Mouse (Mus musculus) olfactory bulb, adult 2 months (tissue): Measurements from ENCODE around the gene Klhl36.

ENCODE experiments used
- CTCF ChIP-seq: fragments of 200-500 bp; IDR thresholded peaks from 2 replicates; pipeline ENCODE4 v1.5.1; 2012; ENCODE audit warnings: low read depth, mild to moderate bottlenecking, low read length, moderate library complexity; ENCODE audit not compliant: insufficient read depth
- POLR2A ChIP-seq: fragments of 200-500 bp; IDR thresholded peaks from 2 replicates; pipeline ENCODE4 v1.6.1; 2012; ENCODE audit warnings: mild to moderate bottlenecking, low read depth, low read length, moderate library complexity; ENCODE audit not compliant: insufficient read depth

DNA sequence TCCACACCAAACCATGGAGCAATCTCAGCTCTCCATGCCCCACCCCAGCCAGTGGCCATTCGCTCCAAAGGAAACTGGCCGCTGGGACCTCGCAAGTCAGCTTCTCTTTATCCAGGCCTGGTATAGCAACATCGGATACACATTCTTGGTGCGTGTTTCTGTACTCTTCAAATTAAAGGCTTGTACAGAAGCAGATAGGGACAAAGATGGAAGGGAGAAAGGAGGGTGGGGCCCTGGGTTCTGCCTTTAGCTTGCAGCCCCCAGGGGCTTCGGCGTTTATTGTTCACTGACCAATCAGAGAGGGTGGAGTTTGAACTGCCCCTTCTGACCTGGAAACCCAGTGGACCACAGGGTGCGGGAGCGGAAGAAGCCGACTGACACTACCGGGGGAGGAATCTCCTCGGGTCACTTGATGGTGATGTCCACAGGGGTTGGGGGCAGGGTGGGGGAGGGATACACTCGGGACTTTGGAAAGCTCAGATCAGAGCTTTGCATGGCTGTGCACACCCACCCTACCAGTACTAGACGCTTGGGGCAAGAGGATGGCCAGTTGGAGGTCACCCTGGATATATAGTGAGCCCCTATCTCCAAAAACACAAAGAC is 22.5 kb upstream of the Klhl36 start:
- TF ChIP-seq CTCF: no peak
- no peak for TF ChIP-seq POLR2A
